ENCODE assay signal across 8 mouse cellular contexts in the genomic region with DNA sequence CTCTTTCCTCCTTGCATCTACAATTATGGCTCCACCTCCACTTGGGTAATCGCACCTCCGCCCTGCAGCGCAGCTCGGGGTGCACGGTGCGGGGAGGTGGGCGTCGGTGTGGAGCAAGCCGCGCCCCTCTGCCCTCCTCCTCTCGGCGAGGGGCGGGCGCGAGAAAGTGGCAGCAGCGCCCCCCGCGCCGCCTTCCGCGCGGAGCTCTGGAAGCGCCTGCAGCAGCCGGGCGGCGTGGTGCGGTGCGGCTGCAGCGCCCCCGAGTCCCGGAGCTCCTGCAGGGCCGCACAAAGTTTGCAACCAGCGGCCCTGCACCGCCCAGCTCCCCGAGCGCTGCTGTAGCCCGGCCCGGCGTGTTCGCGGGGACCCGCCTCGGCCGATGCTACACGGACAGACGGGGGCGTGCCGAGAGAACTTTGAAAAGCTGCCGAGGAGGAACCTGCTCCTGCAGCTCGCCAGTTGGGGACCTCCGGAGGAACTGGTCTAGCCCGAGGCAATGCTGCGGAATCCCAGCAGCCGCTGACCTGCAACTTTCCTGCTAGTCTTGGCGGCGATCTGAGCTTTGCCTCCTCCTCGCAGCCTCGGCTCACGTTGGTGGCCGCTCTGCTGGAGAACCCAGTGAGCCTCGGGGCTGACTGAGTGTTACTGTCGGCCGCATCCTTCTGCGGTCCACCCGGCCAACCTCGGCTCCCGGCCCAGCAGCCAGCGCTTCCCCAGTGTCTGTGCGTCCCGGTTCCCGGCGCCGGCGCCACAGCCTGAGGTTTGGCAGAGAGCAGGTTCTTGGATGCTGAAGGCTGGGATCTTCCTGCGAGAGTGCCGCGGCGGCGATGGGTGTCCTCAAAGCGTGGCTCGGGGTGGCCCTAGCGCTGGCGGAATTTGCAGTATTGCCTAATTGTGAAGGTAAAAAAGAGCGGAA. TPM values are rescaled to one million over a fixed set of nuclear protein-coding genes. Genes with fewer than 3 reads are reported as not detected.
DNase-seq lines count a peak whose midpoint lies in the region; ATAC-seq and TF ChIP-seq lines count a peak whose summit lies in the region.

No protein-coding gene starts in this region.

- no peaks in the 10 kb centered on the region for H3K27me3 ChIP-seq in forebrain, embryonic 11.5 days (ENCODE audit: control insufficient read depth, insufficient read depth, low read length)
- H3K27me3 ChIP-seq in heart, embryonic 14.5 days (ENCODE audit: control insufficient read depth, insufficient read depth, low read length): 0 out of 2 replicates have a peak, but pooled peaks cover 3% of the 10 kb centered on the region
- H3K27me3 ChIP-seq in kidney, postnatal 0 days (ENCODE audit: insufficient read depth, low read length): no peaks in the 10 kb centered on the region
- no peaks in the 10 kb centered on the region for H3K27me3 ChIP-seq in liver, adult 2 months (ENCODE audit: control insufficient read depth, insufficient read depth, low read length)
- H3K27me3 ChIP-seq in midbrain, postnatal 0 days (ENCODE audit: insufficient read depth, low read length): no peaks in the 10 kb centered on the region

- no peaks in the 10 kb centered on the region for H3K36me3 ChIP-seq in forebrain, embryonic 11.5 days (ENCODE audit: control insufficient read depth, insufficient read depth, low read length)
- no peaks in the 10 kb centered on the region for H3K36me3 ChIP-seq in heart, embryonic 14.5 days (ENCODE audit: control insufficient read depth, insufficient read depth, low read length)
- no peaks in the 10 kb centered on the region for H3K36me3 ChIP-seq in kidney, postnatal 0 days (ENCODE audit: insufficient read depth, low read length)
- no peaks in the 10 kb centered on the region for H3K36me3 ChIP-seq in liver, adult 2 months (ENCODE audit: control insufficient read depth, insufficient read depth, low read length)
- H3K36me3 ChIP-seq in midbrain, postnatal 0 days (ENCODE audit: insufficient read depth, low read length): no peaks in the 10 kb centered on the region

- WGBS in forebrain, embryonic 11.5 days: under 1% methylated on average over 83 of the region's 84 CpGs
- under 1% methylated on average over 77 of the region's 84 CpGs for WGBS in heart, embryonic 14.5 days
- under 1% methylated on average over 78 of the region's 84 CpGs for WGBS in kidney, postnatal 0 days
- under 1% methylated on average over 73 of the region's 84 CpGs for WGBS in liver, adult 2 months
- under 1% methylated on average over 75 of the region's 84 CpGs for WGBS in midbrain, postnatal 0 days

- peak; percentile 90 for ATAC-seq in forebrain, embryonic 11.5 days (replicated peaks; ENCODE audit: low FRiP score)
- peak; percentile 82 for ATAC-seq in heart, embryonic 14.5 days (ENCODE audit: insufficient number of reproducible peaks, insufficient read depth, low FRiP score, low read depth)
- peak; percentile 82 for ATAC-seq in kidney, postnatal 0 days (replicated peaks; ENCODE audit: low FRiP score, low read depth)
- ATAC-seq in midbrain, postnatal 0 days (ENCODE audit: low FRiP score): peak; percentile 84

- peak overlapping the region; percentile 60 for H3K4me3 ChIP-seq in forebrain, embryonic 11.5 days (ENCODE audit: low read depth, low read length)
- H3K4me3 ChIP-seq in heart, embryonic 14.5 days (ENCODE audit: control insufficient read depth in 1 of 2, insufficient read depth in 1 of 2, low read depth in 1 of 2, low read length in 2 of 2): peak overlapping the region; percentile 64 to 69
- peak overlapping the region; percentile 51 for H3K4me3 ChIP-seq in kidney, postnatal 0 days (replicated peaks; ENCODE audit: low read depth, low read length)
- H3K4me3 ChIP-seq in liver, adult 2 months (ENCODE audit: insufficient read depth, low read depth, low read length): peak overlapping the region; percentile 55
- H3K4me3 ChIP-seq in midbrain, postnatal 0 days (ENCODE audit: low read depth, low read length): peak overlapping the region; percentile 70

- peaks cover 4% of the 10 kb centered on the region; the same call in 1 of the 2 replicates for H3K4me1 ChIP-seq in forebrain, embryonic 11.5 days (replicated peaks; ENCODE audit: control insufficient read depth, insufficient read depth, low read length)
- H3K4me1 ChIP-seq in heart, embryonic 14.5 days (ENCODE audit: control insufficient read depth in 2 of 2, insufficient read depth in 2 of 2, low read length in 2 of 2): peaks cover 7 to 22% of the 10 kb centered on the region in 2 experiments
- H3K4me1 ChIP-seq in kidney, postnatal 0 days (replicated peaks; ENCODE audit: insufficient read depth, low read length): peaks cover 5% of the 10 kb centered on the region; the same call in 1 of the 2 replicates
- H3K4me1 ChIP-seq in liver, adult 2 months (ENCODE audit: control insufficient read depth, insufficient read depth, low read length): no peaks in the 10 kb centered on the region
- no peaks in the 10 kb centered on the region for H3K4me1 ChIP-seq in midbrain, postnatal 0 days (ENCODE audit: insufficient read depth, low read length)

- H3K9me3 ChIP-seq in forebrain, embryonic 11.5 days (ENCODE audit: control insufficient read depth, low read length): no peaks in the 10 kb centered on the region
- H3K9me3 ChIP-seq in heart, embryonic 14.5 days (ENCODE audit: control insufficient read depth, low read length): no peaks in the 10 kb centered on the region
- H3K9me3 ChIP-seq in kidney, postnatal 0 days (replicated peaks; ENCODE audit: low read length): no peaks in the 10 kb centered on the region
- no peaks in the 10 kb centered on the region for H3K9me3 ChIP-seq in midbrain, postnatal 0 days (ENCODE audit: low read length)

- peak overlapping the region; percentile 75 for H3K9ac ChIP-seq in forebrain, embryonic 11.5 days (ENCODE audit: low read length)
- H3K9ac ChIP-seq in heart, embryonic 14.5 days (ENCODE audit: low read length): peak overlapping the region; percentile 81
- H3K9ac ChIP-seq in kidney, postnatal 0 days (ENCODE audit: low read depth, low read length): peak overlapping the region; percentile 59
- peak overlapping the region; percentile 23 for H3K9ac ChIP-seq in liver, adult 2 months (ENCODE audit: low read depth, low read length)
- H3K9ac ChIP-seq in midbrain, postnatal 0 days (replicated peaks; ENCODE audit: low read length, poor library complexity, severe bottlenecking): peak overlapping the region; percentile 30

- H3K4me2 ChIP-seq in forebrain, embryonic 11.5 days (ENCODE audit: low read depth, low read length, severe bottlenecking): peak overlapping the region; percentile 88
- peak overlapping the region; percentile 81 for H3K4me2 ChIP-seq in heart, embryonic 14.5 days (ENCODE audit: low read length)
- H3K4me2 ChIP-seq in kidney, postnatal 0 days (ENCODE audit: low read length): peak overlapping the region; percentile 92
- H3K4me2 ChIP-seq in midbrain, postnatal 0 days (ENCODE audit: low read depth, low read length, poor library complexity, severe bottlenecking): peak overlapping the region; percentile 95

- peak; percentile 57 for DNase-seq in layer of hippocampus, adult 11-12 months (ENCODE audit: low spot score)
- no peak for DNase-seq in layer of hippocampus, adult 9-10 months (ENCODE audit: low spot score)
- DNase-seq in forebrain, embryonic 11.5 days (ENCODE audit: low spot score): peak; percentile 87
- peak; percentile 76 for DNase-seq in kidney, postnatal 0 days (ENCODE audit: low spot score)
- peak; percentile 30 for DNase-seq in liver, adult 2 months (ENCODE audit: extremely low read depth, low read depth, low spot score)
- DNase-seq in midbrain, postnatal 0 days (ENCODE audit: low spot score): peak; percentile 72
- peak; percentile 57 for DNase-seq in testis, postnatal 14 days (ENCODE audit: low spot score)

- peak overlapping the region; percentile 76 for H3K27ac ChIP-seq in forebrain, embryonic 11.5 days (ENCODE audit: low read depth, low read length)
- H3K27ac ChIP-seq in heart, embryonic 14.5 days (replicated peaks in 1 of 2; ENCODE audit: control insufficient read depth in 1 of 2, insufficient read depth in 1 of 2, low read depth in 2 of 2, low read length in 2 of 2): peak overlapping the region; percentile 58 to 76
- peak overlapping the region; percentile 77 for H3K27ac ChIP-seq in kidney, postnatal 0 days
- H3K27ac ChIP-seq in liver, adult 2 months (replicated peaks; ENCODE audit: insufficient read depth, low read depth, low read length): no peak overlapping the region
- 0 out of 2 replicates have a peak overlapping the region, but pooled peaks have one; percentile 3 for H3K27ac ChIP-seq in midbrain, postnatal 0 days (ENCODE audit: low read depth, low read length)

- no peak for TF ChIP-seq POLR2A in liver, adult 2 months (IDR thresholded peaks at IDR 0.05; ENCODE audit: extremely low read depth, insufficient read depth, low read length)

- no peaks in the 10 kb centered on the region for H3K79me2 ChIP-seq in liver, adult 2 months (ENCODE audit: control insufficient read depth, insufficient read depth, low read length)

- peak; percentile 20; the same call in 1 of the 2 replicates for TF ChIP-seq CTCF in kidney, postnatal 0 days (IDR thresholded peaks at IDR 0.05; ENCODE audit: low read depth)
- TF ChIP-seq CTCF in liver, adult 2 months (IDR thresholded peaks at IDR 0.05; ENCODE audit: low read depth, low read length): no peak
- TF ChIP-seq CTCF in midbrain, postnatal 0 days (IDR thresholded peaks at IDR 0.05): peak; percentile 44

RNA-seq across cellular contexts. Expression of a gene that starts 0.5 kb away (rescaled TPM):
- polyA plus RNA-seq in forebrain, embryonic 11.5 days (2014; fragmentation: Nextera tagmentation; extraction: Ambion mirVana): 15.7 and 18.7 TPM in 2 replicates
- polyA plus RNA-seq in heart, embryonic 14.5 days (2014; fragmentation: Nextera tagmentation; extraction: Ambion mirVana): 23.0 and 34.5 TPM in 2 replicates
- 15.8 and 19.6 TPM in 2 replicates for polyA plus RNA-seq in kidney, postnatal 0 days (2015; fragmentation: Nextera tagmentation; extraction: Ambion mirVana)
- 1.1 and 1.3 TPM in 2 replicates for total RNA-seq in liver, adult 2 months (2014; rRNA removed)
- polyA plus RNA-seq in liver, adult 2 months (2012; rRNA removed): 0.66 and 0.75 TPM in 2 replicates
- 7.3 and 9.1 TPM in 2 replicates for total RNA-seq in midbrain, postnatal 0 days (2014; rRNA removed)
- polyA plus RNA-seq in midbrain, postnatal 0 days (2015; fragmentation: Nextera tagmentation; extraction: Ambion mirVana): 2.3 TPM in 2 replicates

Comparison
In these comparisons a context has a peak if more than half of its experiments do, and no peak if none do; other contexts are left out.
1. H3K9ac ChIP-seq: peak in every context shown above with its lines; median percentile 81 in heart, embryonic 14.5 days; 75 in forebrain, embryonic 11.5 days; 59 in kidney, postnatal 0 days; 30 in midbrain, postnatal 0 days; 23 in liver, adult 2 months.